Mouse (Mus musculus) activated CD4-positive, CD25-positive, alpha-beta regulatory T cell, adult 4 months (primary cell): ENCODE results near the gene Syn2. TPM values are rescaled to one million over a fixed set of nuclear protein-coding genes. Genes with fewer than 3 reads are reported as not detected.

Experiments used
- ATAC-seq: one replicate; pipeline ENCODE4 v1.8.0; 2017
- polyA plus RNA-seq, 2 experiments: library from polyadenylated mRNA; unstranded; fragments of 100-300 nt; shearing (Covaris generic); gene quantifications; one replicate each; pipeline ENCODE4 v1.2.1; 2017

Syn2 gene
- polyA plus RNA-seq, 2 experiments from 2014 or later = not detected

GRCm38 (mm10) chr6:115307134-115307533 lies 172.4 kb downstream of the Syn2 start:
- no peak for ATAC-seq

DNA sequence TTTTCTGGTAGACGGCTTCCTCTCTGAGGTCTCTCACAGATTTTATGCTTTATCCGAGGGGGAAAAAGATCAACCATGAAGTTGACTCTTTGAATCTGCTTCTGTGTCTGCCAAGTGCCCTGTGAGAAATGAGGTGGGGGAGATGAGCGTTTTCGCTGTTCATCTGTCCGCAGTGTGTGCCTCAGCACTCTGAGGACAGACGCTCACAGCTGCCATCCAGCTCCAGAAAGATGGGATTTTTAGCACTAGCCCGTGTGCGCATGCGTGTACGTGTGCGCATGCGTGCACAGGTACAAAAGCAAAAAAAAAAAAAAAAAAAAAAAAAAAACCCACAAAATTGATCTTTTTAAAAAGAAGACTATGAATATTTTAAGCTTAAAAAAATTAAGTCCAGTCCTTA lies 178.1 kb downstream of the Syn2 start:
- no peak for ATAC-seq

DNA sequence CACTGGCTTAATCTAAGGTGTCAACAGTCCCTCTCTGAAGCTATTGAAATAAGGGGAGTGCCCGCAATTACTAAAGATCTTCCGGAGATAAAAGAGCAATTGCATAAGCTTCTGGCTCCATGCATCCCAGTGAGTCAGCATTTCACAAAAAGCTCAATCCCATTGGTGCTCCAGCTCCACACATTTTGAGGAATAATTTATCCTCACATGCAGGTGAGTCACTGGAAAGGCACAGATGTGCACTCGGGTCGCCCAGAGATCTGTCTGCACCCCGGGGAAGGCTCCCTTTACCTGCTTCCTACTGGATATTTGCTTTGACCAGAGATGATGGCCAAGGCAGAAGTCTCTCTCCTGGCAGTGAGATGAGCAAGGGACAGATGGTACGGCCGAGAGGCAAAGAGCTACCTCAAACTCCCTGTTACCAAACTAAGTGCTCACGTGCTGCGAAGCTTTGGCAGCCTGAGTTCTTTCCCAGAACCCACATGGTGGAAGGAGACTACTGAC lies 178.6 kb downstream of the Syn2 start:
- ATAC-seq = no peak

GRCm38 (mm10) chr6:115313910-115314309 lies 179.2 kb downstream of the Syn2 start:
- no peak for ATAC-seq

- ATAC-seq = no peak
Measured at GRCm38 (mm10) chr6:115315770-115316169, 181.1 kb downstream of the Syn2 start.

GRCm38 (mm10) chr6:115316811-115317221 lies 182.1 kb downstream of the Syn2 start:
- ATAC-seq = no peak

DNA sequence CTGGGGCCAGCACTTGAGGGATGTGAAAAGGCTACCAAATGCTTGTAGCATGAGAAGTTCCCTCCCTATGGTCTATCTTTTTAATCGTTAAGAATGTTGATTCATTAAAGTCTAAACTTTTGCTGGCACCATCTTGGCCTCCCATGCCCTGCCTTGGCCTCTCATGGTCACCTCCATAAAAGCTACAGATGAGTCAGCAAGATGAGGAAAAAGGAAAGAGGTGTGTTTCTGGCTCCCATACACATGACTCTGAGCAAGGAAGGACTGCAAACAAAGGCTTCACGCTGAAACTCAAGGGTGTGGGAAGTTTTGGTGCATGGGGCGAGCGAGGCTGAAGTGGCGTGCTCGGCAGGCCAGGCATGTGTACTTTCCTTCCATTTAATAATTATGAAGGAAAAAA lies 184.1 kb downstream of the Syn2 start:
- no peak for ATAC-seq

DNA sequence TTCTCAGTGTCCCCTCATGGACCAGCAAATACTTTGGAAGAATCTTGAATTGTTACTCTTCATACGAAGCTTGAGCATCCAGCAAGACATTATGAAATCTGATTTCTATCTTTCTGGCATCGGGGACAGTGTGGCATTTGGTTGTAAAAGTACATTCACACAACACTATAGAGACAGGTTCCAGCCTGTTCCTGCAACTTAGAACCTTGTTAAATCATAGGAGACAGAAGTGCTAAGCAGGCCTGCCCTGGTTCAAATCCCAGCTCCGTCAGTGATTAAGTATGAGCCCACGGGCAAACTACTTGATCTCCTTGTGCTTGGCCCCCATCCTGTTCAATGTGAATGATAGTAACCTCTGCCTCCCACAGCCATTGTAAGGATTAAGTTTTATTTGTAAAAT lies 185.0 kb downstream of the Syn2 start:
- no peak for ATAC-seq

DNA sequence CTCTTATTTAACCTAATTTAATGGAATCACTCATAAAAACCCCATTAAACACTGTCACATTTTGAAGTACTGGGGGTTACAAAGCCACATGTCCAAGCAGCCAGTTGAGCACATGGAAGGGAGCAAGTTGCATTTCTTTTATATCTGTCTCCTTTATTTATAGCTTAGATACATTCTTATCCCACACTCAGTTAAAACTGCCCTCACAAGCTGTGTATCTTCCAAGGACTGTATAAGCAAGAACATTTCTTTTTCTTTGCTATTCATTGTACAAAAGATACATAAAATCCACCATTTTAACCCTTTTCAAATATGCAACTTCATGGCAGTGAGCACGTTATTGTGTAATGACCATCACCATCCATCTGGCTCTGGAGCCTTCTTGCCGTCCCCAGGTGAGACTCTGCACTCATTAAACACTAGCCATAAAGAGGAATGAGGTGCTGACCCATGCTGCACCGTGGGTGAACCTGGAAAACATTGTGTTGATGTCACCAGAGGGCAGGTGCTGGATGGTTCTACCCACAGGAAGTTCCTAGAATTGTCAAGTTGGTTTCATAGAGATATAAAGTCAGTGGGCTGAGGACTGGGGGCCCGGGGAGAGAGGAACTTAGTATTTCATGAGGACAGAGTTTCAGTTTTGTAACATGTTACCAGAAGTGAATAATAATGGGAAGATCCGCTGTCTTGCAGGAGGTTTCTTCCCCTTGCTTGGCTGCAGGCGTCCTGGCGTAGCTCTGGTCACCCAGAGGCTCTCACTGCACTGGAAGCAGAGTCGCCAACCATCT lies 186.4 kb downstream of the Syn2 start:
- ATAC-seq = no peak

GRCm38 (mm10) chr6:115321883-115322351 lies 187.2 kb downstream of the Syn2 start:
- no peak for ATAC-seq

GRCm38 (mm10) chr6:115322956-115323355 lies 188.3 kb downstream of the Syn2 start:
- ATAC-seq = no peak

DNA sequence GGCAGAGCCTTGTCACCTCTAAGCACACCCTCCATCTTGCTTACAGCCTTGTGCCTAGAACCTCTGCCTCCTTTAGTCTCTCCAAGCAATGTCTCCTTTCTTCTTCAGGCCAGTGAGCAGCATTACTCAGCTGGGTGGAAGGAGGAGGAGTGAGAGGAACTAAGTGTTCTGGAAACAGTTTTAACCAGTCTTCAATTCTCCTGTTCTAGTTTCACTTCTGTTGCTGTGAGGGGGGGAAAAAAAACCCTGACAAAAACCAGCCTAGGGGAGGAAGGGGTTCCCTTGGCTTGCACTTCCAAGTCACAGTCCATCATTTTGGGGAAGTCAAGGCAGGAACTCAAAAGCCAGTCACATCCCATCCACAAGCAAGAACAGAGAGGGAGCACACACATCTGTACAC lies 196.3 kb downstream of the Syn2 start:
- no peak for ATAC-seq

Other genes starting within 250 kb of the Syn2 start
- gene Vgll4, start 164.9 kb upstream of the Syn2 start, polyA plus RNA-seq = 100 to 1,000 TPM in 1 of 2 experiments, 10 to 100 TPM in 1; 95.8 to 109 TPM
- gene Tamm41, start 97.0 kb upstream of the Syn2 start, polyA plus RNA-seq = 10 to 100 TPM; 26.7 to 33.3 TPM
- not detected for gene Gm17482, start 92.4 kb downstream of the Syn2 start, polyA plus RNA-seq
- under 1 TPM in 1 of 2 experiments, not detected in 1; 0.25 TPM for gene Timp4, start 117.3 kb downstream of the Syn2 start, polyA plus RNA-seq
- 1 to 10 TPM in 1 of 2 experiments, under 1 TPM in 1; 0.78 to 1.6 TPM for gene Pparg, start 226.0 kb downstream of the Syn2 start, polyA plus RNA-seq